Mouse (Mus musculus) midbrain, embryonic 14.5 days (tissue): ENCODE measurements around the gene Gm20388. TPM values are rescaled to one million over a fixed set of nuclear protein-coding genes. Genes with fewer than 3 reads are reported as not detected.

Experiments used
- ATAC-seq: fragments of 200-750 bp; cut with Nextera tagmentation; 2 replicates; pipeline ENCODE4 v1.8.0; 2017; ENCODE audit warnings: moderate number of reproducible peaks, moderate library complexity; ENCODE audit not compliant: low FRiP score, low TSS enrichment
- DNase-seq: peaks from one replicate; pipeline ENCODE4 v3.0.0-alpha.2; 2015
- H3K27ac ChIP-seq: fragments of 300-500 bp; sonication (generic); replicated peaks from 2 replicates; pipeline ENCODE4 v1.5.1; 2014; ENCODE audit warnings: mild to moderate bottlenecking, low read depth, low read length, moderate library complexity
- H3K27me3 ChIP-seq: fragments of 300-500 bp; sonication (generic); 2 replicates; pipeline ENCODE4 v1.6.1; 2014; ENCODE audit warnings: low read length, control low read depth, mixed read lengths; ENCODE audit not compliant: control insufficient read depth, insufficient read depth
- H3K36me3 ChIP-seq: fragments of 300-500 bp; sonication (generic); 2 replicates; pipeline ENCODE4 v1.6.1; 2014; ENCODE audit warnings: low read length, control low read depth; ENCODE audit not compliant: control insufficient read depth, insufficient read depth
- H3K4me1 ChIP-seq: fragments of 300-500 bp; sonication (generic); 2 replicates; pipeline ENCODE4 v1.6.1; 2014; ENCODE audit warnings: mild to moderate bottlenecking, antibody characterized with exemption, low read length, control low read depth; ENCODE audit not compliant: control insufficient read depth, insufficient read depth
- H3K4me2 ChIP-seq: fragments of 300-500 bp; sonication (generic); 2 replicates; pipeline ENCODE4 v1.6.1; 2014; ENCODE audit warnings: mild to moderate bottlenecking, low read length, moderate library complexity
- H3K4me3 ChIP-seq: fragments of 300-500 bp; sonication (generic); replicated peaks from 2 replicates; pipeline ENCODE4 v1.5.1; 2014; ENCODE audit warnings: low read depth, low read length
- H3K9ac ChIP-seq: fragments of 300-500 bp; sonication (generic); replicated peaks from 2 replicates; pipeline ENCODE4 v1.6.1; 2014; ENCODE audit warnings: mild to moderate bottlenecking, low read length, moderate library complexity
- H3K9me3 ChIP-seq: fragments of 300-500 bp; sonication (generic); 2 replicates; pipeline ENCODE4 v1.6.1; 2016; ENCODE audit warnings: low read length, control low read depth, mixed read lengths; ENCODE audit not compliant: control insufficient read depth
- WGBS: fragments of 180-500 bp; shearing (Covaris S2); extraction: QIAGEN DNeasy Blood & Tissue Kit; methylation state at CpG from one replicate; pipeline ENCODE4 v1.1.7; 2014; 5-methylcytosine and 5-hydroxymethylcytosine counted together
- polyA plus RNA-seq: library from polyadenylated mRNA; unstranded; fragments of >200 nt; fragmentation: Nextera tagmentation; extraction: Ambion mirVana; gene quantifications from 2 replicates; pipeline ENCODE4 v1.2.1, GENCODE M21; 2014

Gene Gm20388
- polyA plus RNA-seq, 1 experiment from 2014 or later, result 4.1 TPM

GRCm38 (mm10) chr8:122777701-122778100 is 2867.1 kb downstream of the Gm20388 start:
- H3K4me3 ChIP-seq, result no peak overlapping the region

DNA sequence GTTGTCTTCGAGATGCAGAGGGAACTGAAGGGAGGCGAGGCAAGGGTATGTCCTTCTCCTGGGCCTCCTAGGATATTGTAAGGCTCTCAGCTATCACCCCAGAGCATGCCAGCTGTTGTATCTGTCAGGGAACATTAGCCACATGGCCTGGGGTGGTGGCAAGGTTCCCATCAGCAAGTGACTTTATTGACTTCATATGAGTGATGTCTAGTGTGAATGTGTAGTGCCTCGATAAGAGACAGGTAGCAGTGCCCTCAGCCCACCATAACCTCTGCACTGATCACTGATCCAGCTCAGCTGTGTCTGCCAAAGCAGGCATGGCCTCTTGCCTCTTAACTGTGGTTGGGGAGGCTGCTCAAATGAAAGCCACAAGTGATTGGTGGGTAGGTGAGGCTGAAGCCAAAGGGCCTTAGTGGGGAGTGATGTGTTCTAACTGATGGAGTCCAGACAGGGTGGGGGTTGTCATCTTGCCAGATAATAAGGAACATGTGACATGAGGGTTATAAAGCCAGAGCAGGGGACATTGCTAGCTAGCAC is 2868.1 kb downstream of the Gm20388 start:
- no peaks in the 10 kb centered on the region for H3K27me3 ChIP-seq
- no peaks in the 10 kb centered on the region for H3K9me3 ChIP-seq
- H3K4me3 ChIP-seq, result no peak overlapping the region
- DNase-seq (no peak), ATAC-seq (no peak)
- no peak overlapping the region for H3K4me2 ChIP-seq
- peaks cover 10% of the 10 kb centered on the region for H3K4me1 ChIP-seq
- H3K27ac ChIP-seq, result no peak overlapping the region
- WGBS, result 83% methylated on average over 3 of the region's 3 CpGs
- no peak overlapping the region for H3K9ac ChIP-seq
- peaks cover 30% of the 10 kb centered on the region for H3K36me3 ChIP-seq

More at GRCm38 (mm10) chr8:122777701-122778100, 2867.1 kb downstream of the Gm20388 start:
- DNase-seq (no peak), ATAC-seq (no peak)
- 92% methylated on average over 6 of the region's 6 CpGs for WGBS
- Histone ChIP-seq H3K9ac (no peak overlapping the region), H3K4me1 (peaks cover 10% of the 10 kb centered on the region), H3K9me3 (no peaks in the 10 kb centered on the region), H3K36me3 (peaks cover 27% of the 10 kb centered on the region), H3K27ac (no peak overlapping the region), H3K4me2 (no peak overlapping the region), H3K27me3 (no peaks in the 10 kb centered on the region)

- Histone ChIP-seq H3K4me1 (peaks cover 10% of the 10 kb centered on the region), H3K27ac (no peak overlapping the region), H3K4me2 (no peak overlapping the region), H3K4me3 (no peak overlapping the region), H3K27me3 (no peaks in the 10 kb centered on the region), H3K36me3 (peaks cover 35% of the 10 kb centered on the region), H3K9ac (no peak overlapping the region), H3K9me3 (no peaks in the 10 kb centered on the region)
- WGBS, result 83% methylated on average over 9 of the region's 9 CpGs
- no peak for DNase-seq
- ATAC-seq, result no peak
Measured at GRCm38 (mm10) chr8:122779255-122779654, 2868.6 kb downstream of the Gm20388 start.

DNA sequence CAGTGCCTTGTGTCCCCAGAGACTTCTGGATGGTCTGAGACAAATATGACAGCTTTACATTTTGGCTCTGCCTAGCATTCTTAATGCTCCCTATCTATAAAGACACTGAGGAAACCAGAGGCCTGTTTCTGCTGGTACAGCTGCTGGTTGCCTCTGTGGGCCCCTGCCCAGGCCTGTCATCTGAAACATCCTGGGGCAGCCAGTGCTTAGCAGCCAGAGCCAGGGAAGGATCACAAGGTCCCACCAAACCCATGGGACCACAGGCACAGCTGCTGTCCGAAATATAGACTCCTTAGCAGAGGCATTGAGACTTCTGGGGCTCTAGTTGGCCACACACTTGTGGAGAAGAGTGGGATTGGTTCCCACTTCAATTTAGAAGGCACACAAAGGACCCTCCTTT is 2874.1 kb downstream of the Gm20388 start:
- Histone ChIP-seq H3K4me3 (no peak overlapping the region), H3K9me3 (no peaks in the 10 kb centered on the region), H3K4me2 (no peak overlapping the region), H3K36me3 (peaks cover 74% of the 10 kb centered on the region), H3K9ac (no peak overlapping the region), H3K27ac (no peak overlapping the region), H3K4me1 (no peaks in the 10 kb centered on the region), H3K27me3 (no peaks in the 10 kb centered on the region)
- 71% methylated on average over 1 of the region's 1 CpGs for WGBS
- ATAC-seq (no peak), DNase-seq (no peak)

- no peaks in the 10 kb centered on the region for H3K9me3 ChIP-seq
- H3K27me3 ChIP-seq, result no peaks in the 10 kb centered on the region
- H3K4me1 ChIP-seq, result peaks cover 10% of the 10 kb centered on the region; the same call in 1 of the 2 replicates
- no peak overlapping the region for H3K4me3 ChIP-seq
- H3K9ac ChIP-seq, result no peak overlapping the region
- peaks cover 52% of the 10 kb centered on the region for H3K36me3 ChIP-seq
- H3K4me2 ChIP-seq, result no peak overlapping the region
- no peak overlapping the region for H3K27ac ChIP-seq
- no peak for ATAC-seq
- 91% methylated on average over 5 of the region's 5 CpGs for WGBS
- no peak for DNase-seq
Measured at GRCm38 (mm10) chr8:122789796-122790195, 2879.2 kb downstream of the Gm20388 start.

DNA sequence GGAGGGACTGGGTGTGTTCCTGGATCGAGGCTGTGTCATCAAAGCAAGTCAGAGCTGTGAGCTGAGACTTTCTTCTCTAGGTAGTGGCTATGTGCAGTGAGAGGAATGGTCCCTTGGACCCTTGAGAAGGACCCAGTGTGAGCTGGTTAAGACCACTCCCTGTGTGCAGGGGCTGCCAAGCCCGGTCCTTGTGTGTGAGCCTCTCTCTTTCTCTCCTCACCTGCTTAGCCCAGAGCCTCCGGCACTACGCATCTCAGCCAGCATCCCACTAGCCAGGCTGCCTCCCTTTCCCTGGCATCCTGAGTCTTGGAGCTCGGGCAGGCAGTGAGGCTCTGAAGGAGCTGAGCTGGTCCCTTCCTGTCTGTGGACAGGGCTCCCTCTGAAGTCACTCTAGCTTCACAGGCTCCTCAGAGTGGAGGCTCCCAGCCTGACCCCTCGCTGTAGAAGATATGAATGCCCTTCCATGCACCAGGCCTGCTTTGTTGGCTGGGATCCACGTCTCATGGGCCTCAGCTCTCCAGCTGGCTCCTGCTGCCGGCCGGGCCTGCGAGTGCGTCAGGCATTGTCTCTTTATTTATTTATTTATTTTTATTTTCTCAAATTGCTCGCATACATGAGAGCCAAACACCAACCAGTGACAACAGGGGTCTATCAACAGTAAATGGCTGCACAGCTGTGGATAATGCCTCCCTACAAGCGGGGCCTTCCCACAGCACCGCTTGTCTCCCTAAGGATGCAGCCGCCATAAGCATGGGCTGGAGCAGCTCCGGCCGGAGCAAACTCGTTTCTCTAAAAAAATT is 2882.9 kb downstream of the Gm20388 start:
- DNase-seq (peak; percentile 62), ATAC-seq (peak; percentile 48; the same call in 1 of the 2 replicates)
- peak overlapping the region; percentile 80 for H3K27ac ChIP-seq
- peaks cover 10% of the 10 kb centered on the region; the same call in 1 of the 2 replicates for H3K4me1 ChIP-seq
- WGBS, result 57% methylated on average over 18 of the region's 18 CpGs
- no peaks in the 10 kb centered on the region for H3K9me3 ChIP-seq
- H3K4me2 ChIP-seq, result no peak overlapping the region
- no peak overlapping the region for H3K4me3 ChIP-seq
- H3K27me3 ChIP-seq, result no peaks in the 10 kb centered on the region
- H3K36me3 ChIP-seq, result peaks cover 22% of the 10 kb centered on the region
- H3K9ac ChIP-seq, result peak overlapping the region; percentile 39

- Histone ChIP-seq H3K9ac (0 out of 2 replicates have a peak overlapping the region, but pooled peaks have one; percentile 14), H3K27me3 (no peaks in the 10 kb centered on the region), H3K4me2 (no peak overlapping the region), H3K27ac (peak overlapping the region; percentile 80), H3K9me3 (no peaks in the 10 kb centered on the region), H3K4me1 (peaks cover 10% of the 10 kb centered on the region; the same call in 1 of the 2 replicates), H3K36me3 (peaks cover 18% of the 10 kb centered on the region), H3K4me3 (no peak overlapping the region)
- DNase-seq (no peak), ATAC-seq (peak; percentile 31; the same call in 1 of the 2 replicates)
- 56% methylated on average over 5 of the region's 5 CpGs for WGBS
Measured at GRCm38 (mm10) chr8:122794175-122794454, 2883.5 kb downstream of the Gm20388 start.

DNA sequence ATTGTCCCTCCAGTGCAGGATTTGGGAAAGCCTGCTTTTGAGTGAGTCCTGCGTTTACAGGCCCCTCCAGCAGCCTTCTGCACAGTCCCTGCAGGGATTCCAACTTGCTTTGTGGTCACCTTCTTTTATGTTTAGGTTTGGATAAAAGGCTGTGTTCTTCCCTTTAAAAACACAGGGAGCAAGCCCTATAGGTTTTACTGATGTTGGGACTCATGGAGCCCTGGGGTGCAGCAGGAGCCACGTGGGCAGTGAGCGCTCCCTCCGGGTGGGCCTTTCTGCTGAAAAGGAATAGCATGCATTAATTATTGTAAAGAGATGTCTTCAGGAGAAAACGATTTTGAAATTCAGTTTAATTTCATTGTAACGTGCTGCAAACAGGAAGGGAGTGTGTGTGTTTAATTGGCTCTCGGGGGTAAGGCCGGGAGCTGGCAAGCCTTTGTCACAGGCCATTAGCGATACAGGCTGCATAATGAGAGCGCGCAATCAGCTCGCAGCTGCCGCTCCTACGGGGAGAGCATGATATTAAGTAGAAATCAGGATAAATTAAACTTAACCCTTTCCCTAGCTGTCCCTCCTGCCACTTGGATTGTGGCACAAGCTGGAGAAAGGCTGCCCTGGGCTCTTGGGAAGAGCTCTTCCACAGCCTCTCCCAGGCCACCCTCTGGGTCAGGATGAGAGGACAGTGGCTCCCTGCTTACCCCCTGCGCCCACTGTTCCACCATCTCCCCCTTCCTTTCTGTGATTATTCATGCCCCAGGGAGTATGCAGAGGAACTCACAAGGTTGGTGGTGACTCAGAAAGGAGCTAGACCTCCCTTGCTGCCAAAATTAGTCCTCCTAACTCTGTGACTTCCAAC is 2893.5 kb downstream of the Gm20388 start:
- H3K4me3 ChIP-seq, result no peak overlapping the region
- H3K27ac ChIP-seq, result peak overlapping the region; percentile 91
- peak overlapping the region; percentile 25 for H3K4me2 ChIP-seq
- ATAC-seq, result peak; percentile 89
- H3K9me3 ChIP-seq, result no peaks in the 10 kb centered on the region
- 7% methylated on average over 15 of the region's 15 CpGs for WGBS
- H3K9ac ChIP-seq, result no peak overlapping the region
- H3K36me3 ChIP-seq, result 0 out of 2 replicates have a peak, but pooled peaks cover 4% of the 10 kb centered on the region
- DNase-seq, result peak; percentile 87
- H3K4me1 ChIP-seq, result peaks cover 56% of the 10 kb centered on the region
- no peaks in the 10 kb centered on the region for H3K27me3 ChIP-seq
